Mouse (Mus musculus) erythroblast, adult 5-6 weeks (primary cell): ENCODE results near the gene Casp8. TPM values are rescaled to one million over a fixed set of nuclear protein-coding genes. Genes with fewer than 3 reads are reported as not detected.
"Not testable (repeated sequence)": the region's sequence is repeated elsewhere in the genome, so short reads cannot be mapped to it uniquely, and the experiment has no call there.

Source experiments
- ATAC-seq: replicated peaks from 2 replicates; pipeline ENCODE4 v1.8.0; 2016; ENCODE audit warnings: moderate number of reproducible peaks, mild to moderate bottlenecking, moderate TSS enrichment, inconsistent platforms; ENCODE audit not compliant: poor library complexity, low FRiP score, severe bottlenecking
- total RNA-seq, 2 experiments: library from RNA; stranded (forward) in 1 of 2; stranded (reverse) in 1 of 2; fragments of 150-400 nt in 1 of 2; fragments of 200-764, 138-1000 nt in 1 of 2; gene quantifications; 2 replicates each; pipeline versions ENCODE4 v1.2.3 to v1.2.4; 2015 to 2017; ENCODE audit warnings: low replicate concordance in 2 of 2

Casp8 gene
- total RNA-seq, 2 experiments from 2014 or later, result 15.7 to 36.9 TPM

DNA sequence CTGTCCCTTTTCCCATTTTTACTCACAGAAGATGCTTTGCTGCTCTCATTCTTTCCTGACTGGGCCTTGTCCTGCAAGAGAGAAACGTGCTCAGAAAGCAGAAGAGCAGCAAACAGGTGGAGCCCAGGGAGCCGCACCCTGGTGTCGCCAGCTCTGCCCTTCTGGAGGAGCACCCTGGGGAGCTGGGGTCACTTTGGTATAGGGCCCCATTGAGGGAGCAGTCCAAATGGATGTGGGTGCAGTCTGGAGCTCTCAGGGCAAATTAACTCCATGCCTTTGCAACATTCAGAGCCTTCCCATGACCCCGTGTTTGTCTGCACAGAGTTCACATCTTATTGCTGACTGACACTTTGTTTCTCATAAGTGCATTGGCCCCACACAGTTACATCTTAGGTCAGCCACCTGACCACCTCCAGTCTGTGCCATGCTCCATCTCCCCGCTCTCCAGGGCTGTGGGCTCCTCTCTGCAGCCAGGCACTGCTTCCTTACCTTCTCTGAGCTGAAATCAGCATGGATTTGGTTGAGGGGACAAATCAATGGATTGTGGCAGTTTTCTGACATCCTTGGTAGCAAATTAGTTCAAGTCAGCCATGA, 95.6 kb downstream of the Casp8 start:
- ATAC-seq, result not testable (repeated sequence)

DNA sequence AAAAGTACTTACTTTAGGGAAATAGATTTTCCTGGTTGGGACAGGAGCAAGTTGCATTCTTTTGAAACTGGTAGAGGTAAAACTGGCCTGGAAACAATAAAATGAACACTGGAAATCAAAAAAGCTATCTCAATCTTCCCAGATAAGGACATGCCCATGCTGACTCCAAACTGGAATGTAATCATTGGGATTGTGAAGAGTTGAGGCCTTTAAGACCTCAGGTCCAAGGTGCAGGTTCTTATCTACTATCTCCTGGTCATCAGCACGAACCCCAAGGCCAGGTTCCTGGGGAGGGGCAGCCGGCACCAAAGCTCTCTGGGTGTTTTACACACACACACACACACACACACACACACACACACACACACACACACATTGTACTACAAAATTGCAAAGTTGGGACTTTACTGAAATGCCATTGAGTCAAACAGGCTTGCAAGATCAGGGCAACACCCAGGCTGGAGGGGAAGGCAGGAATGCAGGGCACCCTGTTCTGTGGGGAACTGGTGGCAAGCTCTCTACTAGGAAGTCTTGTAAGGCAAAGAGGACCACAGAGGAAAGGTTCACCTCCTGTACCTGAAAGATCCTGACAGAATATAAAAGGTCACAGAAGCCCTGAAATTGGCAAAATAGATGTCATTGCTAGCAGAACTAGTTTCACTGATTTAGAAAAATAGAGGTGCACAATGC, 96.5 kb downstream of the Casp8 start:
- ATAC-seq, result not testable (repeated sequence)

DNA sequence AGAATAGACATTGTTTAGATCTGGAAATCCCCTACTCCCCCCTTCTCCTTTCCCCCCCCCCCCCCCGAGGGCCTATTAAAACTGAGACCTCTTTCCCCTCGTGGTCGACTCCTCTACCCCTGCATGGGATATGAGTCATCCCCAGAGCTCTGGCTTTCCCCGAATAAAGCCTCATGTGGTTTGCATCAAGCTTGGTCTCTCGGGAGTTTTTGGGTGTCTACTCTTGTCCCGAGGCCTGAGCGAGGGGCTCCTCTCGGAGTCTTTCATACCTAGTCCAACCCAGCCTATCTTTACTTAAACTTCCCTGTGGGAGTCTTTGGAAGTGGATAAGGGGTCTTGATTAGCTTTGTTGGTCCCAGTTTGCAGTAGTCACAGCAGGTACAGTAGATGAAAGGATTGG, 97.2 kb downstream of the Casp8 start:
- ATAC-seq, result not testable (repeated sequence)

Other genes starting within 250 kb of the Casp8 start
- gene Fam126b, start 209.1 kb upstream of the Casp8 start, total RNA-seq (2015; ENCODE audit: low replicate concordance), result 3.8 and 5.4 TPM in 2 replicates
- 4.7 and 4.9 TPM in 2 replicates for gene Fam126b, start 209.1 kb upstream of the Casp8 start, total RNA-seq (2017; ENCODE audit: low replicate concordance)
- gene Ndufb3, start 209.0 kb upstream of the Casp8 start, total RNA-seq (2015; ENCODE audit: low replicate concordance), result 42.4 and 43.4 TPM in 2 replicates
- 8.7 and 18.5 TPM in 2 replicates for gene Ndufb3, start 209.0 kb upstream of the Casp8 start, total RNA-seq (2017; ENCODE audit: low replicate concordance)
- gene Als2cr12, start 99.4 kb upstream of the Casp8 start, total RNA-seq (2015; ENCODE audit: low replicate concordance), result not detected in 2 replicates
- not detected in 2 replicates for gene Als2cr12, start 99.4 kb upstream of the Casp8 start, total RNA-seq (2017; ENCODE audit: low replicate concordance)
- gene Cflar, start 83.9 kb upstream of the Casp8 start, total RNA-seq (2015; ENCODE audit: low replicate concordance), result 10.4 and 14.2 TPM in 2 replicates
- 16.4 and 26.2 TPM in 2 replicates for gene Cflar, start 83.9 kb upstream of the Casp8 start, total RNA-seq (2017; ENCODE audit: low replicate concordance)
- gene Trak2, start 178.1 kb downstream of the Casp8 start, total RNA-seq (2015; ENCODE audit: low replicate concordance), result 1,139 and 1,320 TPM in 2 replicates
- 1,424 and 1,593 TPM in 2 replicates for gene Trak2, start 178.1 kb downstream of the Casp8 start, total RNA-seq (2017; ENCODE audit: low replicate concordance)
- 256 and 272 TPM in 2 replicates for gene Stradb, start 178.1 kb downstream of the Casp8 start, total RNA-seq (2015; ENCODE audit: low replicate concordance)
- 236 and 255 TPM in 2 replicates for gene Stradb, start 178.1 kb downstream of the Casp8 start, total RNA-seq (2017; ENCODE audit: low replicate concordance)